Mouse (Mus musculus) myocyte (in vitro differentiated cells): ENCODE results near the gene Txlnb.

Experiments used
- CEBPB ChIP-seq: IDR thresholded peaks from 2 replicates; pipeline ENCODE4 v1.6.1; 2011; ENCODE audit warnings: mild to moderate bottlenecking, moderate library complexity; ENCODE audit not compliant: poor library complexity, insufficient read depth, severe bottlenecking
- MAX ChIP-seq: IDR thresholded peaks from one replicate; pipeline ENCODE4 v1.6.1; 2011; ENCODE audit warnings: low read depth, mild to moderate bottlenecking, control low read depth
- MYOD1 ChIP-seq, 3 experiments: IDR thresholded peaks; one replicate each; pipeline ENCODE4 v1.6.1; 2011; ENCODE audit warnings: control low read depth in 2 of 3, low read depth in 2 of 3, mild to moderate bottlenecking in 2 of 3, moderate library complexity in 1 of 3; ENCODE audit not compliant: insufficient read length in 2 of 3, control insufficient read depth in 1 of 3
- MYOG ChIP-seq, 3 experiments: IDR thresholded peaks; one replicate each; pipeline ENCODE4 v1.6.1; 2011; ENCODE audit warnings: control low read depth in 2 of 3, low read depth in 2 of 3, mild to moderate bottlenecking in 2 of 3; ENCODE audit not compliant: insufficient read length in 2 of 3, control insufficient read depth in 1 of 3, insufficient read depth in 1 of 3
- POLR2A ChIP-seq: IDR thresholded peaks from one replicate; pipeline ENCODE4 v1.6.1; 2011; ENCODE audit warnings: low read depth, mild to moderate bottlenecking, control low read depth, moderate library complexity; ENCODE audit not compliant: insufficient read length
- REST ChIP-seq: IDR thresholded peaks from one replicate; pipeline ENCODE4 v1.6.1; 2011; ENCODE audit warnings: mild to moderate bottlenecking, control low read depth, moderate library complexity; ENCODE audit not compliant: insufficient read depth, insufficient read length
- TCF3 ChIP-seq: IDR thresholded peaks from one replicate; pipeline ENCODE4 v1.6.1; 2011; ENCODE audit warnings: low read depth, control low read depth; ENCODE audit not compliant: insufficient read length
- USF1 ChIP-seq: IDR thresholded peaks from one replicate; pipeline ENCODE4 v1.6.1; 2011; ENCODE audit warnings: low read depth, mild to moderate bottlenecking, control low read depth, moderate library complexity

DNA sequence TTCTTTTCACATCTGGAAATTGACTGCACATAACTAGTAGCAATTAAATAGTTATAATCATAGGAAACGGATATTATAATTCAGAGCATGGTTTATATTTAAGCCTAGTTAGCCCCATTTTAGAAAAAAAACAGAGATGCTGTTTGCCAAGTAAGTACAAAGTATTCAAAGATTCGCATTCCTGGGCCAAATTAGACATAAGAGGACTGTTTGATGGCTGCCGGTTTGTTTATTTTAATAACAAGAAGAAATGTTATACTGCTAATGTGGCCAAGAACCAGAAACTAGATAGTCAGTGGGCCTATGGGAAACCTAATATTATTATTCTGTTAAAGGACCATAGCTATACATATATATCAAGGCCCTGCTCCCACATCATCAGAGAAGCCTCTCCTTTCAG lies 9.3 kb upstream of the Txlnb start:
- TF ChIP-seq MAX (no peak), CEBPB (no peak), POLR2A (no peak), MYOG (IDR thresholded peaks at IDR 0.05; ENCODE audit: control insufficient read depth in 1 of 3, insufficient read depth in 1 of 3, insufficient read length in 2 of 3, low read depth in 2 of 3) (no peak), MYOD1 (IDR thresholded peaks at IDR 0.05; ENCODE audit: control insufficient read depth in 1 of 3, insufficient read length in 2 of 3, low read depth in 2 of 3) (no peak), REST (no peak), TCF3 (no peak), USF1 (no peak)
